Mouse (Mus musculus) cerebellum, postnatal 25 days (tissue): ENCODE results near the gene Orc5.
"Not testable (repeated sequence)": the region's sequence is repeated elsewhere in the genome, so short reads cannot be mapped to it uniquely, and the experiment has no call there.

Experiments
- DNase-seq, 2 experiments: peaks; one replicate each; pipeline ENCODE4 v3.0.0; 2021; ENCODE audit warnings: mixed read lengths in 2 of 2

Orc5 gene

DNA sequence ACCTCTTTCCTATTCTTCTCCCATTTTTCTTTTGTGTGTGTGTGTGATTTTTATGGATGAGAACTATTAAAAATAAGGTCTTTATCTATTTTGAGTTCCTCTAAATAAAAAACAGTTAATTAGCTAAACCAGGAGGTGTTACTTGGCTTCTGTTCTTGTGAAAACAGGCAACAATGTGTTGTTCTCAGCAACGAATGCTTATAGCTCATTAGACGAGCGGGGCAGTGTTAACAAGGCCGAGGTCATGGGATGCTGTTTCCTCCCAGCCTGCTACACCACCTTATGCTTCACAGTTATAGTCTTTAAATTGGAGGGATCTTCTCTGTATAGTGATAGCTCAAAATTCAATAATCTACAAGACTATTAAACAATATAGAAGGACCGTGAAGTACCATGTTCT is 17.7 kb downstream of the Orc5 start:
- no peak for DNase-seq

DNA sequence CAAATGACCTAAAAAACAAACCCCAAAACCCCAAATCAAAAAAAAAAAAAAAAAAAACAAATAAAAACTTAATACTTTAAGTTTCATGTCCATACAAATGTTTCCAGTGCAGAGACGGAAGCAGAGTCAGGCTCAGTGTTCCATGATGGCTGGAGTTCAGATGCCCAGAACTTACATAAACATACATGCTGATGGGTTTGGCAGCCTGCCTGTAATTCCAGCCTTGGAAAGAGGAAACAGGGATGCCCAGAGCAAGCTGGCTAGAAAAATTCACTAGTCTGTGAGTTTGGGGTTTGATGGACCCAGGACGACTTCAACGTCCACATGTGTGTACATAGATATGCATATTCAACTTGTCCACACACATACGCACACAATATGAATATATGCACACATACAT is 27.6 kb downstream of the Orc5 start:
- peak; percentile 74 to 86 for DNase-seq

DNA sequence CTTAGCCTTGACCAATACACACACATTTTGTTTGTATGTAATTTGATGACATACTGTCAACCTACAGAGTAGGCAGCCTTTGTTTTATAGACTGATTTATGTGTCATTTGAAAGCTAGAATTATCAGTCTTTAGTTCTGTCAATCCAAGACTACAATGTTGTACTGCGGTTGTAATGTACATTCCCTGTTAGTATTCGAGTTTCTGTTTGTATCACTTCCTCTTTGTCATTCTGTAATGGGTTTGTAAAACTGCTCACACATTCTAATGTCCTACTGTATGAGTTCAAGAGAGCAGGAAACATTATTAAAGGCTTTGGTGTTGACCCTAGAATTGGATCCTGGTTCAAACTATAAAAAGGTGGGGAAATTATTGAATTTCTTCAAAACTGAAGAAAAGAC is 30.5 kb downstream of the Orc5 start:
- no peak for DNase-seq

DNA sequence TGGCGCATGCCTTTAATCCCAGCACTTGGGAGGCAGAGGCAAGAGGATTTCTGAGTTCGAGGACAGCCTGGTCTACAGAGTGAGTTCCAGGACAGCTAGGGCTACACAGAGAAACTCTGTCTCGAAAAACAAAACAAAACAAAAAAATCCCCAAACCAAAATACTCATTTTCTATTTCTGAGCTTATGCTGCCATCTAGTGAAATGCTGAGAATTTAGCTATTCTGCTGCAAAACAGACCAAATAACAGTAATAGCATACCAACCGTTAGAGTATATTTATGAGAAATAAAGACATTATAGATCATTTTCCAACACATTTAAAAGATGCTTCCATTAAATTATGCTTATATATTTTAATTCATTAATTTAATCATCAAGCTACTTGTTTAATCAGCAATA is 34.5 kb downstream of the Orc5 start:
- DNase-seq = not testable (repeated sequence)

DNA sequence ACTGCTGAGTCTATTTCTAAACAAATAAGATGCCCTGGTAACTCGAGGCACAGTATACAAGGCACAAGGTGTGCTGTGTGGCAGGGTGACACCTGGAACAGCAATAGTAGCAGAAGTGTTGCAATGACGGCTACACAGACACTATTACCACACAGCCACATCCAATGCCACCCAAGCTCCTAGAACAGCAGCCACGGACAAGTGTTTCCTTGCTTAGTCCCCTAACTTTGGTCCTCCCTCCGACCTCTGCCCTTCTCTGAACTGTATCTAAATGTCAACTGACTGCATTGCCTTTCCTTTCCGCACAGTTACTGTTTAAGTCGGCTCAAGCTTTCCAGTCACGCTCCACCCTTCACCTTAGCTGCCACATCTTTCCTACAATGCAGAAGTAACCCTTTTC is 36.0 kb downstream of the Orc5 start:
- not testable (repeated sequence) for DNase-seq

DNA sequence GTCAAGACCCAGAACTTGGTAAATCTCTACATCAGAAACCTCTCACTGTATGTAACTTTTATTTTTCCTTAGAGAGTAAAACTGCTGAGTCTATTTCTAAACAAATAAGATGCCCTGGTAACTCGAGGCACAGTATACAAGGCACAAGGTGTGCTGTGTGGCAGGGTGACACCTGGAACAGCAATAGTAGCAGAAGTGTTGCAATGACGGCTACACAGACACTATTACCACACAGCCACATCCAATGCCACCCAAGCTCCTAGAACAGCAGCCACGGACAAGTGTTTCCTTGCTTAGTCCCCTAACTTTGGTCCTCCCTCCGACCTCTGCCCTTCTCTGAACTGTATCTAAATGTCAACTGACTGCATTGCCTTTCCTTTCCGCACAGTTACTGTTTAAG is 37.6 kb downstream of the Orc5 start:
- DNase-seq = not testable (repeated sequence)

DNA sequence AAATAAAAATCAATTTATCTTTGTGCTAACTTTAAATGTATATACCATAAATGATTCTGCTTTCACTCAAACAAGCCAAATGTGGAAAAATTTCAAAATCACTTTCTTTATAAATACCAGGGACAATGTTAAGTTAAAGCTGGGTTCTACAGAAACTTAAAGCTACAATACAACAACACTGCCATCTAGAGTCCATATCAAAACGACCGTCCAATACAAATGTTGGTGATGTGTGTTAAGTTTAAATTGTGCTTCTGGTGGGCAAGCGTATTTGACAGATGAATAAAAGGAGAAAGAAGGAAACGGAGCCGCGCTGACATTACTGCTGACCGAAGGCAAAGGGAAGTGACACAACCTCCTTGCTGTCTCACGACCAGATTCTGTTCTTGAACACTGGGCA is 38.4 kb downstream of the Orc5 start:
- no peak for DNase-seq

DNA sequence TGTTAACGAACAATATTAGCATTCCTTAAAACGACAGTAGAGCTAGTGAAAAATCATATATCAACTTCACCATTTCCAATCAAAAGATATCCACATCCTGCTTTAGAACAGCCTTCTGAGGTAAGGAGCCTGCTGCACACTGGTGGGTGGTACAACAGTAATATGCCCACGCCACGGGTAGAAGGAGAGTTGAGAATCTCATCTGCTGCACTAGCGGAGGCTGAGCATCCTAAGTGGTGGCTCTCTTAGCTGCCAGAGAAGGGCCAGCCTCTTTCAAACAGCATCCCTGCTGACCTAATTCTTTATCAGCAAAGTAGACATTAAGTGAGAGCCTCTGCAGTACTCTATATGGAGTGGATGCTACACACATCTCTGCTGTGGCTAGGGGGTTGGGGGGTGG is 41.7 kb downstream of the Orc5 start:
- DNase-seq = peak in 1 of 2 experiments; percentile 34

DNA sequence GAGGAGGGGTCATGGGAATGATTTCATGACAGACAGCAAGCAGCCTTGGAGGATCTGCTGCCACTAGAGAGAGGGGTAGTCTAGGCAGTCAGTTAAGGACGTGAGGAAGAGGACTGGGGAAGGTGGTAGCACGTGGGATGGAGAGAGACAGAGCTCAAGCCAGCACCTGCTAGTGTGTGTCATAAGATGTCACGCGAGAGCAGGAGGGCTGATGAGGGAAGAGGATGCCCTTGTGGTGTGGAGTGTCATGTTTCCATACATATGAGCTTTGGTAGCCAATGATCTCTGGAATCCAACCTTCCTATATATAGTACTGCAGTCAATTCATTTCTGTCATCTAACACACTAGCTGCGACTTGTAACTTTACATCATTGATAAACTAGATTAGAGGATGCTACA is 50.8 kb downstream of the Orc5 start:
- no peak for DNase-seq

DNA sequence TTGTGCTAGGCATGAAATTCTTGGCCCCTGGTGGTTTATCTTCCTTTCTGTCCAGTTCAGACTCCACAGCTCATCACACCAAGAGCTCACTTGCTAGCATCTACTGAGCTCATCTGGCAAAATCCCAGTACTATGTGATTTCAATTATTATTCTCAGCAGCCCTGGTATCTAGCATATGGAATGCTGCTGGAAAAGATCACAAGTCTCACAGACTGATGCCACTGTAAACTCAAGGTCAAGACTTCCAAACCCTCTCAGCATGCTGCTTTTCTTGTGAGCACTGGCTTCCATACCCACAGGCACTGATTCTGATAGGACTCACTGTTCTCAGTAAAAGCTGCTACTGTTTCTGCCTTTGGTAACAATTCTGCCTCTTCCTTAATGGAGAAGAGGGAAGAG is 59.1 kb downstream of the Orc5 start:
- peak in 1 of 2 experiments; percentile 53 for DNase-seq

DNA sequence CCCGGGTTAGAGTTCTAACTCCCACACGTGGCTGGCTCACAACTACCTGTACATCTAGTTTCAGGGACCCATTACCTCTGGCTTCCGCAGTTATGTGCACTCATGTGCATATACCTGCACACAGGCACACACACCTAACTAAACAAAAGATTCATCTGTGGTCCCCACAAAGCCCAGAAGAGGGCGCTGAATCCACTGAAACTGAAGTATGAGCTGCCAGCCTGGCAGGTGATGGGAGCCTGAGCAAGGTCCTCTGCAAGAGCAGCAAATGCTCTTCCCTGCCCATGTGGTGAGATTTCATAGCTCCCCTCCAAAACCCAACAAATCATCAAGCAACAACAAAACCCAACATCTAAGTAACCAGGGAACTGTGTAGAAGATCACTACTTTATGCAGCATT is 61.1 kb downstream of the Orc5 start:
- peak; percentile 40 to 56 for DNase-seq

DNA sequence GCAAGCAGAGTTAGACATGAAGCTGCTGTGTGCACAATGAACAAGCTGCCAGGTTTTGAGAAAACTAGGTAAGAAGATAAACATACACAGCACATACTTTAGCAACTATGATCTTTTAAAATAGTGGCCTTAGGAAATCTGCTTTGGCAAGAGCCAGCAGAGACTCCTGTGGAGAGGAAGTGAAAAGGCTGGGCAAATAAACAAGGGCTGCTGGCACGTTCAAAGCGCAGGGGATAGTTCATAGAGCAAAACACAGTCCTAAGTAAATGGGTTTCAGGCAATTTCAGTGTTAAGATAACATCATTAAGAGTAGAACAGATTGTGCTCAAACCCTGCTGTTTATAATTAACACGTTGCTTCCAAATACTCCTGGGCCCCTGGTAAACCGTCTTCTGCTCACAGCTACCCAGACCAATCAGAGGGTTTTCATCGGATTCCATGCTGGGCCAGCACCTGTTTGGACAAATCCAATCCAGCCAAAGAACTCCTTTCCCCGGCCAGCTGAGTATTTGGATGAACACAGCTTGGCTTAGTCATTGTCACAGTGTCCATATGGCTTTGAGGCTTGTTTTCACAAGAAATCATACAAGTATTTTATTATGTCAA is 63.5 kb downstream of the Orc5 start:
- DNase-seq = peak; percentile 94

DNA sequence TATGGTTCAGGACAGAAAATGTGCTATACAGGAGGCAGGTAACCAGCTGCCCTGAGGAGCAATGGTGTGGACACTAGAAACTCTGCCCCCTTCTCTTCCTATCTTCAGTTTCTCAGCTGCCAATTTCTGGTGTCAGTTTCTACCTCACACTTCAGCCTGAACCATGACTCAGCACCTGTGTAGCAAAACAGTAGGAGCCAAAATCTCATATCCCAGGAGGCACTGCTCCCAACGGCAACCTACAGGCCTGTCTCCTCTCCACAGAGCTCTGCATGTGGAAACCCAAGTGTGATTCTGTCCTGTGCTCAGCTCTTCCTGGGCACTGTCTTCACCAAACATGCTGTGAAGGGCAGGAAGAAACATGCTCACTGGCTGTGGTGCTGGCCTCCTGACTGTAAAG is 64.5 kb downstream of the Orc5 start:
- DNase-seq = peak; percentile 51 to 62

DNA sequence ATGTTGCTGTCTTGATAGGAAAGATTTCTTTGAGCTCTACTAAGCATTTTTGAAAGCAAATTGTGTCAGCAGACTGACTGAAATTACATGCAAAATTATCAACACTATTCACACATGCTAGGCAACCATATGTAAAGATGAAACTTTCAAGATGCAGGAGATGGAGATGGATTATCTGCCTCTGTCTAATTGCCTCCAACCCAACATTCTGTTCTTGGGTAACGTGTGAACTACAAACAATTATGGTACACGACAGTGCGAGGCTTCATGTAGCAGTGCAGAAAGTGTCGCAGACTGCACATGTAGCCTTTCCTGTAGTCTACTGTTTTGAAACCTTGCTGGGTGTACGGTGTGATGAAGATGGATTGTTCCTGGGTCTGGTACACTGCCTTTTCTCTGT is 67.7 kb downstream of the Orc5 start:
- DNase-seq = no peak

DNA sequence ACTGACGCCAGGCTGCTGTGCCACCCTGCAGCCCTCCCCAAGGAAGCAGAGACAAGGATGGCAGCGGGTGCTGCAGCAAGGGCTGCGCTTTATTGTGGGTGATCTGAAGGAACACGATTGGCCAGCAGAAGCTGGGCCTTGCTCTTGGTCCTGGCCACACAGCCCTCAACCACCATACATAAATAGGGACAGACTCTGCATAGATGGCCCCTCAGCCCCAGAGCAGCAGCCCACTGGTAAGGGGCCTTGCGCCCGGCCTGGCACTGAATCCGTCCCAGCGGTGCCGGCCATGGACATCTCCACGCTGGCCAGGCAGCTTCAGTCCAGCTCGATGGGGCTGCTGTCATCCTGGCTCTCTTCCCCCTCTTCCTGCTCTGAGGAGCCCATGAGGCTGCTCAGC is 77.8 kb downstream of the Orc5 start:
- not testable (repeated sequence) for DNase-seq

DNA sequence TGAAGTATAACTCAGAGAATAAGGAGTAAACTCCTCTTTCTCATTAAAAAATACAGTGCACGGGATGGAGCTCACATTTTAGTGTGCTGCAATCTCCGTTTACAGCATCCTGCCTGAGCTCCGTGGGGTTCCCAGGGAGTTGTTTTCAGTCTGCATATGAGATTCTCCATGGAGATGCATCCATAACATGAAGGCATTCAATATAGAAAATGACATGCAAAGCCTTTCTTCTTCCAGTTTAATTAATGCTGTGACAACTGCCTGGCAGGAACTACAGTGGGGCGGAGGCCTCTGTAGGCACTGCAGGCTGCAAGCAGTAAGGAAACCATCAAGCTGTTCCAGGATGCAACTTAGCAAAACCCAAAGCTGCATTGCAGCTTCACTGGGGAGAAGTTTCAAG is 79.0 kb downstream of the Orc5 start:
- DNase-seq = no peak

DNA sequence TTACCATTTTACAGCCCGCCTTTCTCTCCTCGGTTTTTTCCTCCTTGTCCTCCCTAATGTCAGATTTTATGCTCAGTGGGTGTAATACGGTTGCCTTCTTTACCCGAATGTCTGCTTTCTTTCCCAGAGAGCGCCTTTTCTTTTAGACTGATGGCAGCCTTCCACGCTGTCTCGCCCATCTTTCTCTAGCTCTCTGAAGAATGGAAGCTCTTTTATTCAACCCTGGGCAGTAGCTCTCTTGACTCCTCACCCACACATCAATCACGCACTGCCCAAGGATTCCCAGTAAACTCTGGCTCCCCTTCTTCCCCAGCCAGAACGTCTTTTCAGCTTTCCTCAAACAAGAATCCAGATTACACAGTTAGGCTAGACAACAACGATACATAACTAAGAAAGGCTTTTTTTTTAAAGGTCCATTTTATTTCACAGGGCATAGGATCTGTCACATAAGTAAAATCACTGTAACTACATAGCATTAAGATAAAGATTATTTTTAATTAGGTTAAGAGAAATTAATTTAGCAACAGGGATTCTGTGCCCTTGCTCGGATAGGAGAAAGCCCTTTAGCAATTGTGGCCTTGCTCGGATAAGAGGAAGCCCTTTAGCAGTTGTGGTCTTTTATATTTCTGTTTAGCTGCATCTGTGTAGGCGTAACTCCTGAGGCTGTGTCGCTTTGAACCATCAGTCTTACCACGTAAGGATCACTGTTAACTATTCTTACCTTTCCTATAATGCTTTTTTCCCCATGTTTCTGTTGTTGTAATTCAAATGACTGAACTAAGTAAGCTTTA is 97.2 kb downstream of the Orc5 start:
- DNase-seq = no peak

DNA sequence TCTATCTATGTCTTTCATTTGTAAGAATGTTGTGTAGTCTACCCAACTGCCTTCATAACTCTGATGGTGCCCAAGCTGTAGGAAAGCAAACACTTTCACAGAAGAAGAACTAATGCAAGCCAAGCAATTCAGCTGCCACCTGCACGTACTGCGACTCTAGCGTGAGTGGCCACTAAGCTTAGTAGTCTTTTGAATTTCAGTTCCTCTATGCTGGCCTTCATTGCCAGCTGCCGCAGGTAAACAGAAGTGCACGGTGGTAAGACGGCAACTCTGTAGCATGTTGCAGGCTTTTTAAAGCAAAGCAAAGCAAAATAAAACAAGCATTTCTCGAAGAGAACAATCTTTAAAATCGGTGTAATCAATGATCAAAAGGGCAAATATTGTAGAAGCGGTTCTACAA is 97.8 kb downstream of the Orc5 start:
- no peak for DNase-seq

DNA sequence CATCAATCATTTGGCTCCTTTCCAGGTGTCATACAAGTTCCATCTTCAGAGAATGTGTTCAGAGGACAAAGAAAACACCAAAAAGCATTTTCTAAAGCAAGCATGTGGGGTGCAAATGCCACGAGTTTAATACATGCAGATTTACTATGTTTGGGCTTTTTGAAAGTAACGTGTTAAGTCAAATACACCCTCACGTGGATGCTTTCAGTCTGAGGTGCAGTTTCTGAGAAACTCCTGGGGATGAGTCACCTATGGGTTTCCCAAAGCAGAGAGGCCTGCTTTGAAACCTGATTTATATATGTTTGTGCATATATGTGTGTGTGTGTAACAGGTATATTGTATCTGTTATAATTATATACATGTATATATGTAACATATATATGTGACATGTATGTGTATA is 98.5 kb downstream of the Orc5 start:
- DNase-seq = no peak

DNA sequence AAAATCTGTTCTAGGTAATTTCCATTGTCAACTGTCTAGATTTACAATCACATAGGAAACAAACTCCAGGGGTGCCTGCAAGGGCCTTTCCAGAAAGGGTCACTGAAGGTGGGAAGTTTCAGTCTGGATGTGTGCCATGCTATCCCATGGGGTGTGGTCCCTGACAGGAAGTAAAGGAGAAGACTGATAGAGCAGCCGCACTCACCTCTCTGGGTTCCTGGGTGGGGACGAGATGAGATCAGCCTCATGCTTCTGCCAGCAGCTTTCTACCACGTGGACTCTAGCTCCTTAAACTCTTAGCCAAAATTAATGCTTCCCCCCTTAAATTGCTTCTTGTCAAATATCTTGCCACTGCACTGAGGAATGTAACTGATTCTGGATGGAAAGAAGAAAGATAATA is 100.7 kb downstream of the Orc5 start:
- DNase-seq = no peak
